Mouse (Mus musculus): ENCODE measurements around the gene Tmem256.

GRCm38 (mm10) chr11:69846738-69847688 is 8.7 kb downstream of the Tmem256 start:
- TF ChIP-seq POLR2AphosphoS2 (IDR thresholded peaks at IDR 0.05; ENCODE audit: low read depth, low read length), result no peak
- no peak for TF ChIP-seq POLR2A (IDR thresholded peaks at IDR 0.05; ENCODE audit: low read depth, low read length)
- no peak for TF ChIP-seq HCFC1 (IDR thresholded peaks at IDR 0.05; ENCODE audit: low read depth, low read length)
- no peak for TF ChIP-seq E2F4 (IDR thresholded peaks at IDR 0.05; ENCODE audit: insufficient replicate concordance, low read depth, low read length)
- no peak for TF ChIP-seq CTCF (conservative IDR thresholded peaks at IDR 0.05 in 1 of 2, IDR thresholded peaks at IDR 0.05 in 1 of 2; ENCODE audit: low read depth in 2 of 2, low read length in 2 of 2)
- TF ChIP-seq ELF1 (IDR thresholded peaks at IDR 0.05; ENCODE audit: low read depth, low read length), result no peak
- no peak for TF ChIP-seq USF1 (IDR thresholded peaks at IDR 0.05; ENCODE audit: low read depth, low read length)
- TF ChIP-seq MYC (IDR thresholded peaks at IDR 0.05; ENCODE audit: low read depth, low read length), result no peak

Data from CH12.LX (cell line).